Mouse (Mus musculus) forebrain, embryonic 13.5 days (tissue): ENCODE data around the gene Mmp11. TPM values are rescaled to one million over a fixed set of nuclear protein-coding genes. Genes with fewer than 3 reads are reported as not detected.

Experiments used
- ATAC-seq: fragments of 200-750 bp; cut with Nextera tagmentation; 2 replicates; pipeline ENCODE4 v1.8.0; 2017
- H3K27ac ChIP-seq: fragments of 300-500 bp; sonication (generic); 2 replicates; pipeline ENCODE4 v1.5.1; 2015; ENCODE audit warnings: inconsistent platforms, mild to moderate bottlenecking, moderate library complexity
- H3K27me3 ChIP-seq: fragments of 300-500 bp; sonication (generic); 2 replicates; pipeline ENCODE4 v1.6.1; 2015; ENCODE audit warnings: mild to moderate bottlenecking, inconsistent platforms
- H3K36me3 ChIP-seq: fragments of 300-500 bp; sonication (generic); 2 replicates; pipeline ENCODE4 v1.6.1; 2015; ENCODE audit warnings: mild to moderate bottlenecking, inconsistent platforms; ENCODE audit not compliant: poor library complexity, severe bottlenecking
- H3K4me1 ChIP-seq: fragments of 300-500 bp; sonication (generic); 2 replicates; pipeline ENCODE4 v1.6.1; 2015; ENCODE audit warnings: inconsistent platforms
- H3K4me2 ChIP-seq: fragments of 300-500 bp; sonication (generic); 2 replicates; pipeline ENCODE4 v1.6.1; 2015; ENCODE audit warnings: inconsistent platforms, mild to moderate bottlenecking, moderate library complexity
- H3K4me3 ChIP-seq: fragments of 300-500 bp; sonication (generic); 2 replicates; pipeline ENCODE4 v1.5.1; 2015; ENCODE audit warnings: mild to moderate bottlenecking, inconsistent platforms
- H3K9ac ChIP-seq: fragments of 300-500 bp; sonication (generic); 2 replicates; pipeline ENCODE4 v1.6.1; 2015; ENCODE audit warnings: mild to moderate bottlenecking, inconsistent platforms
- H3K9me3 ChIP-seq: fragments of 300-500 bp; sonication (generic); replicated peaks from 2 replicates; pipeline ENCODE4 v1.6.1; 2016; ENCODE audit warnings: inconsistent platforms
- WGBS: fragments of 180-500 bp; shearing (Covaris S2); methylation state at CpG from one replicate; pipeline ENCODE4 v1.1.7; 2015; 5-methylcytosine and 5-hydroxymethylcytosine counted together
- polyA plus RNA-seq: library from polyadenylated mRNA; unstranded; fragments of >200 nt; fragmentation: Nextera tagmentation; extraction: Ambion mirVana; gene quantifications from 2 replicates; pipeline ENCODE4 v1.2.1, GENCODE M21; 2015

Gene Mmp11
- polyA plus RNA-seq, 1 experiment from 2014 or later, result 20.8 TPM

DNA sequence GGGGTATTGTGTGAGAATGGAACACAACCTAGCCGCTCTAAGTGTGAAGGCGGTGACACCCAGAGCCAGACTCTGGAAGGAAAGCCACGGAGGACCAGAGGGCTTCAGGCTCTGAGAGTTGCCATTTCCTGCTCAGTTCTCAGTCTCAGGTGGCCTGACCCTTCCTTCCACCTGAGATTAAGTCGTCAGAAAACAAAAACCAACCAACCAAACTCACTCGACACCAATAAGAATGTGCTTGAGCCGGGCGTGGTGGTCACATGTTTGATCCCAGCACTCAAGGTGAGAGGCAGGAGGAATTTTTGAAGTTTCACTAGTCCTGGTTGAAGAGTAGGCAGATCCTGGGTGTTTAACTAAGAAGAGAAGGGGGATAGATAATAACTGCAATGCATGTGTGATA lies 9.6 kb upstream of the Mmp11 start:
- Histone ChIP-seq H3K9me3 (no peaks in the 10 kb centered on the region), H3K27me3 (peaks cover 17% of the 10 kb centered on the region), H3K36me3 (no peaks in the 10 kb centered on the region), H3K9ac (no peak overlapping the region), H3K4me1 (peaks cover 13% of the 10 kb centered on the region), H3K4me2 (no peak overlapping the region), H3K4me3 (no peak overlapping the region), H3K27ac (no peak overlapping the region)
- WGBS, result 88% methylated on average over 7 of the region's 7 CpGs
- ATAC-seq, result no peak

DNA sequence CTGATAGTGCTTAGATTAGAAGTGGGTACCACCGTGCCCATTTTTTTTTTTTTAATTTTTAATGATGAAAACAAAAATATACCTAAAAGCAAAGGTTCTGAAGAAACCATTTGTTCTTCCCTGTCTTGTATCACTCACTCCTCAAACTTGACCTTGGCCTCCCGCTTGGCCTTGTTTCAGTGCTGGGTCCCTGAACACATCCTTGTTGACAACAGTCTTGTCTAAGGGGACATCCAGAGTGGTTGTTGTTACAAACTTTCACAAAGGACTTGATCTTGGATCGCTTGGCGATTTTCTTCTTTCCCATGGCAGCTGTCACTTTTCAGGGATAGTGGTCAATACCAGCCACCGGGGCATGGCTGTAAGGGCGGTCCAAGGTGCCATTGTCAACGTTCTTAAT lies 8.9 kb upstream of the Mmp11 start:
- no peak overlapping the region for H3K9ac ChIP-seq
- WGBS, result 90% methylated on average over 7 of the region's 7 CpGs
- H3K36me3 ChIP-seq, result no peaks in the 10 kb centered on the region
- no peak overlapping the region for H3K4me2 ChIP-seq
- H3K4me3 ChIP-seq, result no peak overlapping the region
- no peaks in the 10 kb centered on the region for H3K9me3 ChIP-seq
- ATAC-seq, result no peak
- no peak overlapping the region for H3K27ac ChIP-seq
- H3K27me3 ChIP-seq, result peaks cover 10% of the 10 kb centered on the region
- H3K4me1 ChIP-seq, result peaks cover 9% of the 10 kb centered on the region; the same call in 1 of the 2 replicates

DNA sequence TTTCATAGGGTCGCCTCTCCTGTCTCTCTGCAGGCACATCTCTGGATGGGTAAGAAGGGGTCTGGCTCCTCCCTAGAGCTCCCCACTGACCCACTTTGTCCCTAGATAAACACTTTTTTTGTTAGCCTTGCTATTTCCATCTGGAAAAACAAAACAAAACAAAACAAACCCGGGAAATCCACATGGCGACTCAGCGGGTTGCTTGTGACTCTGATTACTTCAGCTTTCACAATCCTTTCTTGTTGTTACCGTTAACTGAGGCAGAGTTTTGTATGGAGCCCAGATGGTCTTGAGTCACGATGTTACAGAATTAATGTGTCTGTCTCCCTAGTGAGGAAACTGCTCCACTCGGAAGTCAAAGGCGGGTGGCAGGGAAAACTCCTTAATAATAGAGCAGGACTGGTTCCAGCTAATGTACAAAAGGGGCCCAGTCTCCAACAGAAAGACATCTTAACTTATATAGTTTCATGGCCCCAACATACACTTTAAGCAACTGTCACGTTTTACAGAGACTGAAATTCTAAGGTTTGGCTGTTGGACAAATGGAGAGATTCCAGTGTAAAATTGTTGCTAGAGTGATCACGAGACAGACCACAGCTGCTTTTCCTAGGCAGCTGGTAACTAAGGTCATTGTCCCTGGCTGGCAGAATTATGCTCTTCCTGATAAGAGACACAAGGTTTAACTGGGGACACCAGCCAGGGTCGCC lies 7.9 kb upstream of the Mmp11 start:
- no peak for ATAC-seq
- H3K4me2 ChIP-seq, result no peak overlapping the region
- no peaks in the 10 kb centered on the region for H3K9me3 ChIP-seq
- H3K27me3 ChIP-seq, result peaks cover under 1% of the 10 kb centered on the region
- peaks cover 9% of the 10 kb centered on the region; the same call in 1 of the 2 replicates for H3K4me1 ChIP-seq
- no peak overlapping the region for H3K4me3 ChIP-seq
- H3K36me3 ChIP-seq, result no peaks in the 10 kb centered on the region
- H3K9ac ChIP-seq, result no peak overlapping the region
- WGBS, result 25% methylated on average over 11 of the region's 11 CpGs
- H3K27ac ChIP-seq, result peak overlapping the region; percentile 22; the same call in 1 of the 2 replicates

- 85% methylated on average over 15 of the region's 15 CpGs for WGBS
- no peak for ATAC-seq
- Histone ChIP-seq H3K27me3 (peaks cover 2% of the 10 kb centered on the region; the same call in 1 of the 2 replicates), H3K4me2 (no peak within 1 kb of the TSS), H3K36me3 (no peaks in the 10 kb centered on the region), H3K4me1 (peaks cover 9% of the 10 kb centered on the region; the same call in 1 of the 2 replicates), H3K9me3 (no peaks in the 10 kb centered on the region), H3K4me3 (no peak within 1 kb of the TSS), H3K27ac (no peak within 1 kb of the TSS; the same call in 1 of the 2 replicates), H3K9ac (no peak within 1 kb of the TSS)
Observed at GRCm38 (mm10) chr10:75942736-75943477, 6.6 kb upstream of the Mmp11 start, which contains the start of gene Vpreb3. Gene Vpreb3 (plus strand): TSS chr10:75943057.

GRCm38 (mm10) chr10:75941042-75941824 lies 4.9 kb upstream of the Mmp11 start:
- Histone ChIP-seq H3K4me1 (peaks cover 11% of the 10 kb centered on the region), H3K27me3 (peaks cover 19% of the 10 kb centered on the region)
- ATAC-seq, result no peak

DNA sequence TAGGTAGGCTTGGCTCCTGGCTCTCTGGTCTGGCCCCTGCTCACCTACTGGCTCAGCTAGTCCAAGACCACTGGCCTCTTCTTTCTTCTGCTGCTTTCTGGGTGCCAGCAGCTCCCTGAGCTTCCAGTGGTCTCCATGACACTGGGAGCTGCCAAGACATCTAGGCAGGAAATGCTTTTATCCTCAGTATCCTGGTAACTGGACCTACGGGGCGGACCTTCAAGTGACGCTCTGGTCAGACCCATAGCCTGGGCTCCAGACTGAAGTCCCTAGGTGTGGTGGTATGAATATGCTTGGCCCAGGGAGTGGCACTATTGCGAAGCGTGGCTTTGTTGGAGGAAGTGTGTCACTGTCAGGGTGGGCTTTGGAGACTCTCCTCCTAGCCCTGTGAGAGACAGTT lies 4.2 kb upstream of the Mmp11 start, which contains the start of gene Gm867:
TSS of gene Gm867 (minus strand) at position 153 of the 400 bp plus-strand sequence.
- Histone ChIP-seq H3K27ac (no peak within 1 kb of the TSS), H3K36me3 (no peaks in the 10 kb centered on the region), H3K4me2 (no peak within 1 kb of the TSS), H3K4me3 (no peak within 1 kb of the TSS), H3K9me3 (no peaks in the 10 kb centered on the region), H3K9ac (no peak within 1 kb of the TSS), H3K27me3 (peaks cover 25% of the 10 kb centered on the region), H3K4me1 (peaks cover 18% of the 10 kb centered on the region)
- no peak for ATAC-seq
- 92% methylated on average over 5 of the region's 5 CpGs for WGBS

More at GRCm38 (mm10) chr10:75941042-75941824, 4.9 kb upstream of the Mmp11 start:
- no peaks in the 10 kb centered on the region for H3K36me3 ChIP-seq
- H3K9ac ChIP-seq, result no peak overlapping the region
- no peak overlapping the region for H3K4me2 ChIP-seq
- 60% methylated on average over 9 of the region's 9 CpGs for WGBS
- no peak overlapping the region for H3K4me3 ChIP-seq
- no peak overlapping the region for H3K27ac ChIP-seq
- H3K9me3 ChIP-seq, result no peaks in the 10 kb centered on the region

GRCm38 (mm10) chr10:75939481-75940234 lies 3.4 kb upstream of the Mmp11 start:
- Histone ChIP-seq H3K9ac (no peak overlapping the region), H3K4me1 (peaks cover 24% of the 10 kb centered on the region), H3K4me2 (no peak overlapping the region), H3K36me3 (no peaks in the 10 kb centered on the region), H3K27me3 (peaks cover 33% of the 10 kb centered on the region), H3K27ac (no peak overlapping the region), H3K9me3 (no peaks in the 10 kb centered on the region), H3K4me3 (no peak overlapping the region)
- 56% methylated on average over 9 of the region's 9 CpGs for WGBS
- no peak for ATAC-seq

DNA sequence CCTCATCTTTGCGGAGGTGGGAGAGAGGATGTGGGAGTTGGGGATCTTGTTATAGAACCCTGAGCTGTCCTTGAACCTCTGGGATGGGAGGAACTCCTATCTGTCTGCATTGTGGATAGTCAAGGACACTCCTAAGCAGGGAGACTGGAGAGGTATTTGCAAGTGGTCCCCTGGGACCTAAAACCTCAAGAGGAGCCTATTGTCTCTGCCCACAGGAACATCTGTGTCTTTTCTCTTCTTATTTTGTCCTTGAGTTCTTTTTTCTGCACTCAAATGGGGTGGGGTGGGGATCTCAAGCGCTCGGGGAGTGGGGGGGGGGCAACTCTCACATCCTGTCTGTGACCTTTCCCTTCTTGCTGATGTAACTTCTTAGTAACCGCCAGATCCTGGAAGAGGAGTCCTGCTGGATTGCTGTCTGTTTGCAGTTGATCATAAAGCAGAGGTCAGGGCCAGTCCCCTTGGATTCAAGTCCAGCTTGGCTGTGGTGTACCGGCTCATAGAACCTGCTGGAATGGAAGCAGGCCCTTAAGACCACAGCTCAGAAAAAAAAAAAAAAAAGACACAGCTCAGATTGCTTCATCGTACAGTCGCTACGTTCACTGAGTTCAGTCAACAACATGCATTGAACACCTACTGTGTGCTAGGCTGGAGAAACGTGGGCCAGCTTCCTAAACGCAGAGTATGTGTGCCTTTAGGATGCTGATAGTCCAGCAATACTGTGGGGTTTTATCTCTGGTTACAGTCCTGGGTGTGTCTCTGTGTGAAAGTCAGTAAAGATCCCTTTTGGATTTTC lies 1.8 kb upstream of the Mmp11 start:
- no peaks in the 10 kb centered on the region for H3K36me3 ChIP-seq
- WGBS, result 60% methylated on average over 10 of the region's 10 CpGs
- no peak overlapping the region for H3K4me3 ChIP-seq
- H3K9me3 ChIP-seq, result no peaks in the 10 kb centered on the region
- H3K27me3 ChIP-seq, result peaks cover 46% of the 10 kb centered on the region
- H3K9ac ChIP-seq, result no peak overlapping the region
- no peak overlapping the region for H3K4me2 ChIP-seq
- no peak overlapping the region for H3K27ac ChIP-seq
- peaks cover 17% of the 10 kb centered on the region for H3K4me1 ChIP-seq
- no peak for ATAC-seq

GRCm38 (mm10) chr10:75936909-75937667 lies 792 bp upstream of the Mmp11 start:
- WGBS, result 32% methylated on average over 18 of the region's 18 CpGs
- ATAC-seq, result no peak
- Histone ChIP-seq H3K9ac (no peak overlapping the region), H3K27me3 (peaks cover 49% of the 10 kb centered on the region), H3K9me3 (no peaks in the 10 kb centered on the region), H3K4me1 (peaks cover 26% of the 10 kb centered on the region), H3K4me2 (no peak overlapping the region), H3K4me3 (no peak overlapping the region), H3K27ac (no peak overlapping the region), H3K36me3 (no peaks in the 10 kb centered on the region)

GRCm38 (mm10) chr10:75934991-75935390 lies 1.3 kb downstream of the Mmp11 start:
- no peaks in the 10 kb centered on the region for H3K9me3 ChIP-seq
- peaks cover 64% of the 10 kb centered on the region for H3K27me3 ChIP-seq
- H3K36me3 ChIP-seq, result no peaks in the 10 kb centered on the region
- H3K4me2 ChIP-seq, result peak overlapping the region; percentile 89
- no peak for ATAC-seq
- H3K4me1 ChIP-seq, result peaks cover 45% of the 10 kb centered on the region
- 81% methylated on average over 1 of the region's 1 CpGs for WGBS
- H3K9ac ChIP-seq, result no peak overlapping the region
- no peak overlapping the region for H3K27ac ChIP-seq
- no peak overlapping the region for H3K4me3 ChIP-seq
